Mouse (Mus musculus) embryonic stem cell, embryonic (primary cell): ENCODE measurements around the gene Prtg.

Experiments
- CTCF ChIA-PET, 4 experiments: fragments of 300-600 bp in 2 of 4; fragments of 350-600 bp in 2 of 4; sonication (Branson Sonifier 250); formaldehyde crosslinking; loops; one replicate each; lab custom pipeline; 2022; ENCODE audit warnings: inconsistent platforms in 2 of 4; lab: Charles Lee
- POLR2A ChIA-PET, 4 experiments: fragments of 300-600 bp in 2 of 4; fragments of 350-600 bp in 2 of 4; sonication (Branson Sonifier 250); formaldehyde crosslinking; loops; one replicate each; lab custom pipeline; 2022; ENCODE audit warnings: antibody characterized with exemption in 4 of 4, inconsistent platforms in 1 of 4; lab: Charles Lee

Prtg gene

DNA sequence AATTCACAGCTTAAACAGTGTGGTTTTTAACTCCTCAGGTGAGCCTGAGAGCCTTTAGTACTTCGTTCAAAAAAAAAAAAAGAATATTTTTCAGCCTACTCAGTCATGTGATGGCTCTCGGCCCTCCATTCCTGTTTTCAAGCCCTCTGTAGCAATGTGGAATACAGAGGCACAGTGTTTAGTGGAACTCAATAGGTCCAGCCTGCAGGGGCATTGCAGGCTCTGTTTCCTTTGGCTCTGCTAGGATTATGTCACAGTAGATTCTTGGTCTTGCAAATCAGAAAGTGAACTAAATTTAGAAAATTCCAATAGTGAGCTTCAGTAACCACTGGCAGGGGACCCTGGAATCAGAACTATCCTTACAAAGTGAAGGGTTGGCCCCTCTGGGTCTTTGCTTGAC is 62.1 kb downstream of the Prtg start:
- POLR2A ChIA-PET = interaction anchor here in 2 of 4 experiments (0.5 to 0.7 kb wide), 2 partner anchors 13 to 32 kb away, joined by 3 read pairs; no protein-coding TSS in a partner anchor
- CTCF ChIA-PET = no interaction called here

- POLR2A ChIA-PET = interaction anchor here in 3 of 4 experiments (0.5 to 2.2 kb wide), 24 partner anchors 9 to 210 kb away, joined by 3 to 9 read pairs (median 3); partner anchors contain the start of gene Nedd4 (in 1 of the 3)
- CTCF ChIA-PET = interaction anchor here in 3 of 4 experiments (0.8 to 1.5 kb wide), 6 partner anchors 9 to 105 kb away, joined by 3 to 8 read pairs (median 5); no protein-coding TSS in a partner anchor
Measured at GRCm38 (mm10) chr9:72871506-72872297, 65.0 kb downstream of the Prtg start.

GRCm38 (mm10) chr9:72872298-72873130 is 65.8 kb downstream of the Prtg start:
- POLR2A ChIA-PET = interaction anchor here in 3 of 4 experiments (0.5 to 2.2 kb wide), 22 partner anchors 8 to 804 kb away, joined by 3 to 9 read pairs (median 4); partner anchors contain the start of gene Nedd4 (in 1 of the 3)
- CTCF ChIA-PET = interaction anchor here in 3 of 4 experiments (0.6 to 1.5 kb wide), 9 partner anchors 9 to 171 kb away, joined by 3 to 9 read pairs (median 5); no protein-coding TSS in a partner anchor

DNA sequence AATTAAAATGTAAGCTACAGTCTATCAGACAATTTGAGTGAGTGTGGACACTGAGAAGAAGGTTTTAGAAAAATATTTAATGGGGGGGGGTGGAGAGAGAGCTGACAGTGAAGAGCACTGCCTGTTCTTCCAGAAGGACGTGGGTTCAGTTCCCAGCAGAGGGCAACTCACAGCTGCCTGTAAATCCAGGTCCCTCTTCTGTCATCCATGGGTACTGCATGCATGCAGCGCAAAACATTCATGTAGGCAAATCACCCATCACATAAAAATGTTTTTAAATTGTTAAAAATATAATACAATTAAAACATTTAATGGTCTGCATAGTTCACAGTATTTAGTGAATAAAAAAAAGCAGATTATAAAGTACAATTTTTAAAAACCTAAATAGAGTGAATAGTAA is 69.2 kb downstream of the Prtg start:
- POLR2A ChIA-PET = interaction anchor here (0.8 to 1.7 kb wide), 8 partner anchors 18 to 132 kb away, joined by 3 to 5 read pairs (median 3); no protein-coding TSS in a partner anchor
- CTCF ChIA-PET = interaction anchor here (0.6 to 3.4 kb wide), 9 partner anchors 10 to 128 kb away, joined by 3 to 10 read pairs (median 4); no protein-coding TSS in a partner anchor

DNA sequence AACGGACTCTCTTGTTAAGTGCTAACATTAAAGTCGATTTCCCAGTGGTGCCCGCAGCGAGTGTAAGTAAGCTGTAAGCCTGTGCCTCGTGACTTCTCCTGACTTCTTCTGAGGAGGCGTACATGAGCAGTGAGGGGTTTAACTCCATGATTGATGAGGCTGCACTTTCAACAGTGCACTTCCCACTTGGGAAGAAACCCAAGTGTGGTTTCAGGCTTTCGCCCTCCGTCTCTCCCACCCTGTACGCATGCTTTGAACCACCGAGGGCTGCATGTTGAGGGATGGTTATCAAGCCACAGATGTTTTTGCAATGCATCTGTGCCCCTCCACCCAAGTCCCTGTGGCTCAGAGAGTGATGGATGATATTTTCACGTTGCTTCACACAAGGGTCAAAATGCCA is 71.2 kb downstream of the Prtg start:
- POLR2A ChIA-PET = no interaction called here

GRCm38 (mm10) chr9:72878656-72879055 is 72.0 kb downstream of the Prtg start:
- POLR2A ChIA-PET = interaction anchor here in 1 of 4 experiments (1.1 to 2.4 kb wide), 2 partner anchors 34 to 112 kb away, joined by 3 to 6 read pairs; no protein-coding TSS in a partner anchor
- CTCF ChIA-PET = no interaction called here

More for the DNA sequence above, 71.2 kb downstream of the Prtg start:
- CTCF ChIA-PET = interaction anchor here in 1 of 4 experiments (3.4 kb wide), 1 partner anchor 111 kb away, joined by 10 read pairs; no protein-coding TSS in a partner anchor

GRCm38 (mm10) chr9:72879601-72880000 is 72.9 kb downstream of the Prtg start:
- CTCF ChIA-PET = interaction anchor here in 1 of 4 experiments (1.9 kb wide), 1 partner anchor 113 kb away, joined by 8 read pairs; no protein-coding TSS in a partner anchor
- POLR2A ChIA-PET = interaction anchor here in 3 of 4 experiments (0.5 to 2.4 kb wide), 5 partner anchors 8 to 112 kb away, joined by 3 to 6 read pairs (median 3); no protein-coding TSS in a partner anchor

DNA sequence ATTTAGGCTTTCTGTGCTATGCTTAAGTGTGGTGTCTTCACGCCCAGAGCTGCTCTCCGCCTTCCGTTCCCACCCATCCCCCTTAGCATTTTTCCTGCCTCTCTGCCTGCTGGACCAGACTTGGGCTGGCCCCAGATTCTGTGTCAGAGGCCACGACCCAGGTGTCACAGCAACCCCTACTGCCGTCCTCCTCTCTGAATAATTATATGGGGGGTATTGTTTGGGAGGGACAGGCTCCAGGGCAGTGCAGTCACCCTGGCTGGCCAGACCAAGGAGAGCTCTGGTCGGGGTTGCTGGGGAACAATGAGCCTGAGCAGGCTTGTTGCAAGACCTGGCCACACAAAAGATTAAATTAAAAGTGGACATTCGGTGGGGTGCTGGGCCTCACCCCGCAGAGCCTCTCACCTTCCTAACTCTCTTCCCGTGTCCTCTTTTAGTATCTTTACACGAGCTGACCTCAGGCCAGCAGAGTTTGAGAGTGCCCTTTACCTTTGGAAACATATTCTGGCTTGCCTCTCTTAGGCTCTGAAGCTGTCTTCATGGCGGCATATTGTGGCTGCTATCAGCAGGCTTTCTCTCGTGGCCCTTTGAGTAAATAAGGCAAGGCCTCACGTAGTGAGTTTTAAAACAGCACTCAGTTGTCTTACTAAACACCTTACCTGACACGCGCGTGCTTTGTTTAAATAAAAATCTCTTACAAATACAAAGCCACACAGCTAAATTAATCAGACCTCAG is 73.7 kb downstream of the Prtg start:
- CTCF ChIA-PET = interaction anchor here in 1 of 4 experiments (1.9 kb wide), 1 partner anchor 114 kb away, joined by 8 read pairs; no protein-coding TSS in a partner anchor
- POLR2A ChIA-PET = interaction anchor here in 3 of 4 experiments (0.5 to 2.4 kb wide), 8 partner anchors 8 to 113 kb away, joined by 3 to 6 read pairs (median 3); no protein-coding TSS in a partner anchor

DNA sequence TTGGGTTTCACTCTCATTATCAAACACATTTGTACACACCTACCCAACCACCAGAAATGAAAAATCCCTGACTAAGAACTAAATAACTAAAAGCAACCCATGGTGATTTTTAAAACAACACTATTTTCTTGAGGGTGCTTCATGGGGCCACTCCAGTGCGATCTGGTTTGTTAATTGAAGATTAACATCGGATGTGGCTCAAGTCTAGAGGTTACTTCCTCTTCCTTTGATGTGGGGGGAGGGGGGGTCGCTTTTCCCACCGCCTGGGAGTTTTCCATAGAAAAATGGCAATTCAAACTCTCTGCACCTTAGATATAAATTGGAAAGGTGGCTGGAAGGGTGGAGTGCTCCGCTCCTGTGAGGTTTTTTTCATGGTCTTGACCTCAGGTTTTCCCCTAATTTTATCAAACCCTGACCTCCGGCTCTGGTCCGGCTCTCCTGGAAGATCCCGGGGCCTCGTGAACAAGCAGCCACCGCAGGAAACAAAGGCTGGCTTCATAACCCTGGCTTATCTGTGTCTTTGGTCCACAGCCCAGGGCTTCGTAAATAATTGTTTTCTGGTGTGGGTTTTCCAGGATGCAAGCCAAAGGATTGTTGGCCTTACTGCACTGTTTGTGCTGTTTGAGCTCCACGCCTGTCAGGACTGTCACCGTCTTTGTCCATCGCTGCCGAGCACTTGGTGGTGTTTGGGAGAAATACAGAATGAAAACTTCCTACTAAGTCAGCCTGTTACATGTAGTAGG is 74.5 kb downstream of the Prtg start:
- ChIA-PET CTCF (interaction anchor here in 2 of 4 experiments (0.6 to 1.9 kb wide), 2 partner anchors 8 to 115 kb away, joined by 5 to 8 read pairs; no protein-coding TSS in a partner anchor), POLR2A (interaction anchor here in 3 of 4 experiments (0.5 to 1.4 kb wide), 3 partner anchors 9 to 1976 kb away, joined by 3 to 6 read pairs (median 3); no protein-coding TSS in a partner anchor)

DNA sequence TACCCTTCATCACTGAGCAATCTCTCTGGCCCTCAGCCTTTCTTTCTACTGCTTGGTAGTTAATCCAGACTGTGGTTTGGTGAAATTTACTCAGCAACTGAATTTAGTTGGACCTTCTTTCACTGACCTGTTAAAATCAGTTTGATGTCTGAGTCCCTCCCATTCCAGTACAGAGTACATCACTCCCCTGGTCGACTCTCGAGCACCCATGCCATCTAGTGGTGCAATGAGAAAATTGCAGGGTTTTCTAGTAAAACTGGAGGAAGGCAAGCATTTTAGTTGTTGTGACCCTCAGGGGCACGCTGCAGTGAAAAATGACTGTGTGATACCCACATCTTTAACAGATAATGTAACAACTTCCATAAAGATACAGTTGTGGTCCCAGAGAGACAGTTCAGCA is 77.3 kb downstream of the Prtg start:
- CTCF ChIA-PET = interaction anchor here in 3 of 4 experiments (0.5 to 3.5 kb wide), 15 partner anchors 23 to 150 kb away, joined by 3 to 24 read pairs (median 3); no protein-coding TSS in a partner anchor

DNA sequence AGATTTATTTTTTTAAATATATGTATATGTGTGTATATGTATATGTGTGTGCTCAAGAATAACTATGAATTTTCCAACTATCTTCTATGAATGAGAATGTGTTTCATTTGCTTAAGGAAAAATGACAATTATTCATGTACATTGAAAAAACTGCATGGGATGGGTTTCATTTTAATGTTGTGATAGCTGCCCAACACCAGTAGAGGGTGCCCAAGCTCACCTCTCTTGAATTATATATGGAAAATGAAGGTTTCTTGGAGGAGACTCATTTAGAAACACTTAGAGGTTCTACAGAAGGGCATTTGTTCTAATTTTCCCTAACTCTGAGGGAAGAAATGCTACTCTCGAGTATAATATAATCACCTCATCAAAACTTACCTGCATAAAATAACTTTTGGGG is 83.1 kb downstream of the Prtg start:
- POLR2A ChIA-PET = interaction anchor here in 2 of 4 experiments (0.5 to 1.4 kb wide), 6 partner anchors 27 to 223 kb away, joined by 3 to 5 read pairs (median 3); partner anchors contain the start of gene Rsl24d1 (in 1 of the 2)
- CTCF ChIA-PET = interaction anchor here (0.5 to 2.1 kb wide), 18 partner anchors 12 to 444 kb away, joined by 3 to 13 read pairs (median 3); no protein-coding TSS in a partner anchor

More for the DNA sequence above, 77.3 kb downstream of the Prtg start:
- POLR2A ChIA-PET = interaction anchor here in 3 of 4 experiments (0.6 to 1.6 kb wide), 7 partner anchors 11 to 120 kb away, joined by 3 to 5 read pairs (median 4); no protein-coding TSS in a partner anchor

DNA sequence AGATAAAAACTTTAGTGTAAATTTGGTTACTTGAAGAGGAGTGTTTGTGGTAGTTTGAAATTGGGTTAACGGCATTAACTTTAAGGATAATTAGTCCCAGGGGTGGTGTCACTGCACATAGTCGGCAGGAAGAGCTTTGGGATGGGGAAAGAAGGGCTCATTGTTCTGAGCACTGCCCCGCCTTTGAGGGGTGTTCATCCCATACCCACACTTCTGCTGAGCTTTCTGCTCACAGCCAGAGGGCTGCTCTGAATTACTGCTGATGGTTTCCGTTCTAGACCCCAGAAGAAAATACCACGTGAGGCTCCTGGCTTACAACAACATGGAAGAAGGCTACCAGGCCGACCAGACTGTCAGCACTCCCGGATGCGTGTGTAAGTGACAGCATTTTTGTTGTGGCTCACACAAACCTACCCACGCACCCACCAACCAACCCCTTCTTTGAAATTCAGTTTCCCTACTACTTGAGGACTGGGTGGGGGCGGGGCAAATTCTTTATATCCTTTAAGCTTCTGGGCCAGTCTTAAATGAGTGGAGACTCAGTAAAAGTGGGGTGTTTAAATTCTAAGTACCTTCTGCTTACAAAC is 83.9 kb downstream of the Prtg start:
- ChIA-PET CTCF (interaction anchor here in 3 of 4 experiments (0.8 to 2.9 kb wide), 12 partner anchors 11 to 444 kb away, joined by 3 to 13 read pairs (median 3); partner anchors contain the start of gene Pygo1 (in 1 of the 3)), POLR2A (interaction anchor here in 3 of 4 experiments (0.5 to 2.1 kb wide), 14 partner anchors 11 to 359 kb away, joined by 3 to 6 read pairs (median 4); partner anchors contain the start of genes Pygo1 (in 1 of the 3) and Rsl24d1 (in 1 of the 3))

DNA sequence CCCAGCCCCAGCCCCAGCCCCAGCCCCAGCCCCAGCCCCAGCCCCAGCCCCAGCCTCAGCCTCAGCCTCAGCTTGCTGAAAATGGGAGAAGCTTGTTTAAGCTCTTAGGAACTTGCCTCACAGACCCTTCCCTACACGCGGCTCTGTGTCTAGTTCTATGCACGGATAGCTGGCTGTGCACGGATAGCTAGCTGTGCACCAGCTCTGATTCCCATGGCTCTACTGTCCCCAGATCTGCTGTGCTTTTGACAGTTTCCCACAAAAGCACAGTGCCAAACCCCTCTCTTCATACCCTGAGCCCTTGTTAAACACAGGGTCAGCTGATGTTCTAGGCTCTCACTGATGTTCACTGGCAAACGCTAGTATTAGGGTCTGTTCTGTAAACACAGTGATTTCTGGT is 86.1 kb downstream of the Prtg start:
- ChIA-PET POLR2A (interaction anchor here in 2 of 4 experiments (0.5 to 1.5 kb wide), 5 partner anchors 9 to 1560 kb away, joined by 3 to 6 read pairs (median 3); no protein-coding TSS in a partner anchor), CTCF (interaction anchor here (0.5 to 2.9 kb wide), 8 partner anchors 20 to 688 kb away, joined by 3 to 11 read pairs (median 4); no protein-coding TSS in a partner anchor)

DNA sequence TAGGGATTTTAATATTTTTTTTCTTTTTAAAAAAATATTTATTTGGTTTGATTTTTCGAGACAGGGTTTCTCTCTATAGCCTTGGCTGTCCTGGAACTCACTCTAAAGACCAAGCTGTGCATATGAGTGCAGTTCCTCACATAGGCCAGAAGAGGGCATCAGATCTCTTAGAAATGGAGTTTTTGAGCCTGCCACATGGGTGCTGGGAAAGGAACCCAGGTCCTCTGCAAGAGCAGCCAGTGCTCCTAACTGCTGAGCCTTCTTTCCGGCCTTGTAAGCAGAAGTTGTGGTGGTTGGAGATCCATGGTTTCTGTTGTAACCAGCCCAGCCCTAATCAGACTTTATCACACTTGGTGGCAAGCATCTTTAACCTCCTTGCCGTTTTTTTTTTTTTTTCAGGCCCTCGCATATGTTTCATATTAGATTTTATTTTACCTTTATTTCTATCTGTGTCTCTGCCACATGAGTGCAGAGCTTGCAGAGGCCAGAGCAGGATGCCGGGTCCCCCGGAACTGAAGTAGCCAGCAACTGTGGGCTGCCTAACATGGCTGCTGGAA is 88.2 kb downstream of the Prtg start:
- ChIA-PET POLR2A (interaction anchor here in 1 of 4 experiments (0.7 to 1.5 kb wide), 7 partner anchors 10 to 144 kb away, joined by 3 to 6 read pairs (median 4); no protein-coding TSS in a partner anchor), CTCF (interaction anchor here (0.5 to 1.7 kb wide), 26 partner anchors 9 to 1106 kb away, joined by 3 to 9 read pairs (median 4); no protein-coding TSS in a partner anchor)

GRCm38 (mm10) chr9:72902057-72902456 is 95.4 kb downstream of the Prtg start:
- CTCF ChIA-PET = interaction anchor here in 2 of 4 experiments (0.6 to 1.0 kb wide), 3 partner anchors 11 to 85 kb away, joined by 3 to 5 read pairs (median 3); no protein-coding TSS in a partner anchor
- POLR2A ChIA-PET = interaction anchor here in 3 of 4 experiments (0.7 to 1.9 kb wide), 6 partner anchors 10 to 135 kb away, joined by 3 to 6 read pairs (median 5); no protein-coding TSS in a partner anchor
